Mouse (Mus musculus): Measurements from ENCODE around the gene Il6st. TPM values are rescaled to one million over a fixed set of nuclear protein-coding genes. Genes with fewer than 3 reads are reported as not detected.
A peak's percentile ranks its signal among the peaks of the same experiment; 100 is the strongest.
"Not testable (repeated sequence)": the region's sequence is repeated elsewhere in the genome, so short reads cannot be mapped to it uniquely, and the experiment has no call there.

Il6st gene
- total RNA-seq (2021) = 100 to 1,000 TPM; 171 to 183 TPM
- long read RNA-seq, experiment 1, full-length matches to known transcripts = 88 of 117 reads
- long read RNA-seq, experiment 1, partial matches to known transcripts = 13 of 117 reads
- long read RNA-seq, experiment 1, other reads (novel, unspliced or antisense) = 16 of 117 reads
- long read RNA-seq, experiment 2, full-length matches to known transcripts = 77 of 98 reads
- long read RNA-seq, experiment 2, partial matches to known transcripts = 8 of 98 reads
- long read RNA-seq, experiment 2, other reads (novel, unspliced or antisense) = 13 of 98 reads

DNA sequence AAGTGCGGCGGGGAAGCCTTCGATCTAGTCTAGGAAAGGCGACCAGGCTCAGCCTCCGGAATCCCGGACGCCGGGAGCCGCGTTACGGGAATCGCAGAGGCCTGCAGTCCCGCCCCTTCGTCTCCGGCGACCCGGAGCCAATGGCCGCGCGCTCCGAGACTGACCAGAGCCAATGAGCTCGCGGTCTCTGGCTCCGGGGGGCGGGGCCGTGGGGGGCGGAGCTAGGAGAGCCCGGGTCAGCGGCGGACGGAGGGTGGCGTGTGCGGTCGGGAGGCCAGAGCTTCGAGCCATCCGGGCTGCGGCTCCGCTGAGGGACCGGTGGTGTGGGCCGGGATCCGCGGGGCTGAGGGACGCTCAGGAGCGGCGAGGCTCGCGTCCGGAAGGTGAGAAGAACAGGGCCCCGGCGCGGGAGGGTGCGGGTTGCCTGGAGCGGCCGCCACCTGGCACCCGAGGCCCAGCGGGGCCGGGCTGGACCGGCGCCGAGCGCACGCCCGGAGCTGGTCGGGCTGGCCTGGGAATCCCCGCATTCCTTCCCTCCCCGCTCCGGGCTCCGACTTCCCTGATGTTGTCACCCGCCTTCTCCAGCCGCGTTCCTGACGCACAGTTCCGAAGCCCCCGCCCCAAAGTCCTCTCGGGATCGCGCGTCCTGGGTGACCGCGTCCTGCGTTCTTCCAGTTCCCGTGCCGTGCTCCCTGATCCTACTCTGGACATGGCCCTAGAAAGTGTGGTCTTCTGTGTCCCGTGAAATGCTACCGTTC is at the start of gene Il6st:
Il6st (plus strand) TSS at position 203 of the 758 bp plus-strand sequence.
- TF ChIP-seq CTCF (IDR thresholded peaks at IDR 0.05) = no peak
- Histone ChIP-seq H3K27ac (peak within 1 kb of the TSS; percentile 99), H3K4me3 (peak within 1 kb of the TSS; percentile 94)
- peak; percentile 100 for DNase-seq
- intact Hi-C loops (cut with DNase I) = loop anchor here (5.0 kb wide), 1 partner anchor 152 kb away; no protein-coding TSS in a partner anchor

DNA sequence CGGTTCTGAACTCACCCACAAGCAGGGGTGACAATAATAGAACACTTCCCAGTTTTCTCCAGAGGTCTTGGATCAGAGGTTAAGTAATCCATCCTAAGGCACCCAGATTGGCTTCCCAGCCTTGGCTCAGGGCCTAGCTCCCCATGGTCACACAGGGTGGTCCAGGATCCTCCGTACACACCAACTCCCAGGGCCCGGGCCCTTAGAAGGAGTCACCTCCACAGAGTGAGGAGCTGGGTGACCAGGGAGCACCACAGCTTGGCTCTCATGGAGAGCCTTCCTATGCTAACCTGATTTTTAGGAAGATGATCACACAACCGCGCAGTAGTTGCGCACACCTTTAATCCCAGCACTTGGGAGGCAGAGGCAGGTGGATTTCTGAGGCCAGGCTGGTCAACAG is 48.0 kb upstream of the Il6st start:
- intact Hi-C loops (cut with DNase I) = no loop called here
- TF ChIP-seq CTCF (IDR thresholded peaks at IDR 0.05) = no peak
- DNase-seq = no peak
- Histone ChIP-seq H3K27ac (peak overlapping the region; percentile 73), H3K4me3 (no peak overlapping the region)

DNA sequence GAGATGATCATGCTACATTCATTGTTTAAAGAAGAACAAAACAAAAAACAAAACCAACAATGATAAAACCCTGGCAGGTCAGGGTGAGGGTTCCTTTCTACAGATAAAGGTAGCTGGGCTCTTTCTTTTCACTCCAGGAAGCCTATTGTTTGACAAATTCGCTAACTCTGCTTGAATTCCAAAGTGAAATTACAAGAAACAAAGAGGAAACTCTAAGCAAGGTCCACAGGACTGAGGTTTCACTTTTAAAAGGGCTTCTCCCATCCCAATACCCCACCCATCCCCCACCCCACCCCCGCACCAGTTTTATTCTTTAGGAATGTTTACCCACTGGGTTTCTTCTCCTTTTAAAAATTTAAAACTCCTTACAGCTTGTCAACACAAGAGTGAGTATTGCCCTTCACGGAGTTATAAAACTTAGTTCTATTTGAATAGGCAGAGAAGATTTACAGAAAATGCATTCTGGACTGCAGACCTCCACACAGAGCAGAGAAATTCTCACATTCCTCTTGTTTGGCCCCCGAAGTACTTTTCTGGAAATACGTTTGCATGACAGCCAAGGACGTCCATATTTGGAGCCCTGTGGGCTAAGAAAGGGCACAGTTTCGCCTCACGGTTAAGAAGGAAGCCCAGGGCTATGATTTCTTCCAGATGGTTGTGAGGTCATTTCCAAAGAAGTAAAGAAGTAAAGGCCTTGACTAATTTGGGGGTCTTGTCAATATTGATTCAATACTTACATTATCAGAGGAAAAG is 47.3 kb upstream of the Il6st start:
- Histone ChIP-seq H3K4me3 (peak overlapping the region; percentile 37), H3K27ac (peak overlapping the region; percentile 73)
- no peak for TF ChIP-seq CTCF (IDR thresholded peaks at IDR 0.05)
- no peak for DNase-seq
- intact Hi-C loops (cut with DNase I) = no loop called here

DNA sequence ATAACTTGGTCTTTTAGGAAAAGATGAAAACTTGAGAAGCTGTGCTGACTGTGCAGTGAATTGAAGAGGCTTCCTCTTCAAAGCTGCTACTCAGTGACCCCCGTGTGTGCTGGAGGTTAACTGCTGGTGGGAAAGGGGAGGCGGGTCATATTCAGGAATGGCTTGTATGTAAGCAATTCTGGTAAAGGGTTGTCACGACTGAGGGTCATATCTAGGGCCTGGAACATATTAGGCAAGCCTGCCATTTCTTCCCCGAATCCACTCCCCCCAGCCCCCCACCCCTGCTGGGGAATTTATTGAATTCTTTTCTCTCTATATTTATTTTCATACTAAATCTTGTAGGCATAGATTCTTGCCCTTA is 46.7 kb upstream of the Il6st start:
- DNase-seq = no peak
- no peak overlapping the region for H3K4me3 ChIP-seq
- peak overlapping the region; percentile 73 for H3K27ac ChIP-seq
- TF ChIP-seq CTCF (IDR thresholded peaks at IDR 0.05) = no peak
- intact Hi-C loops (cut with DNase I) = no loop called here

DNA sequence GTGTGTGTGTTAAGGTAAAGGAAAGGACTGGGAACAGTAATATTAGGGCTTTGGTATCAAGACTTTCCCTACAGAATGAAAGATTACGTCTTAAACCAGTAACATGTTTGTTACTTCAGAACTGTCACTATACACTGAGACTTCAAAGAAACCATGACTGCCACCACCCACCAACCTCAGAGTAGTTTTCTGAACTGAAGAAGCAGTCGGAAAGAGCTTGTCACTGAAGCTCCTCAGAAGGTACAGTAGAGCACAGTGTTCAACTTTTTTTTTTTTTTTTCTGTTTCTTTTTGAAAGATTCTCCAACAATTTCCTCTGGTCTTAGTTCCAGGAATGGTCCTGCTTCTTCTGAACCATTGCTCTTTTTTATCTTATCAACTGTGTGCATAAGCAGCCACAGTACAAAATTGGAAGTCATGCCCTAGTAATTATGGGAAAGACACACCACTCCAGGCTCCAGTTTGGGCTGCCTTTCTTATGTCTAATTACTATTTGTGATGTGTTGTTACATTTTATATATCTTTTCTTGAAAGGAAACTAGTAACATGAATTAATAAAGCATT is 45.9 kb upstream of the Il6st start:
- Histone ChIP-seq H3K27ac (no peak overlapping the region), H3K4me3 (no peak overlapping the region)
- no peak for DNase-seq
- TF ChIP-seq CTCF (IDR thresholded peaks at IDR 0.05) = no peak
- intact Hi-C loops (cut with DNase I) = no loop called here

DNA sequence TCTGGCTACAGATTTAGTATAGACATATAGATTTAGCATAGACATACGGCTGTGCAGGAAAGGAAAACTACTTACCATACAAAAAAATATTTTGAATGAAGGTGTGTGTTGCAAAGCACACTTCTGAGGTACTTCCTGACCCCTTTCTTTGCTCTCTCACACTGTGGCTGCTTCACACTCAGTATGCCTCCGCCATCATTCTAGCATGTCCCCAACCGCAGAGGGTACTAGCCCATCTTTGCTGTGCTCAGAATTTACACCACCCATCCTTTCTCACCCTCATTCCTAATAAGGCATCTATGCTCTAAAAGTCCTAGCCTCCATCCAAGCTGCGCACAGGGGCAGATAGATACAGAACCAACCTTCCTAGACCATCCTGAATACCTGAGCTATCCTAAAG is 45.3 kb upstream of the Il6st start:
- Histone ChIP-seq H3K4me3 (no peak overlapping the region), H3K27ac (no peak overlapping the region)
- intact Hi-C loops (cut with DNase I) = no loop called here
- no peak for TF ChIP-seq CTCF (IDR thresholded peaks at IDR 0.05)
- DNase-seq = no peak

DNA sequence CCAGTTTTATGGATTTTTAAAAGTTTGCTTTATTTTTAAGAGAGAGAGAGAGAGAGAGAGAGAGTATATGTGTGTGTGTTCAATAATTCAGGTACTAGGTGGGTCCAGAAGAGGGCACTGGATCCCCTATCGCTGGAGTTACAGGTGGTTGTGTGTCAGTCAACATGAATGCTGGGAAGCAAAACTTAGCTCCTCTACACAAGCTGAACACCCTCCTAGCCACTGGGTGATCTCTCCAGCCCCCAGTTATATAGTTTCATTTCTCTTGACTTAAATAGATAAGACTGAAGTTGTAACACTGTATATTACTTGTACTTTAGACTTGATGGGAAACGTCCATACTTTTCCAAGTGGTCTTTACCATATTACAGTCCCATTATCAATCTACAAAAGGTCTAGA is 39.7 kb upstream of the Il6st start:
- Histone ChIP-seq H3K27ac (no peak overlapping the region), H3K4me3 (no peak overlapping the region)
- no peak for DNase-seq
- no peak for TF ChIP-seq CTCF (IDR thresholded peaks at IDR 0.05)
- intact Hi-C loops (cut with DNase I) = no loop called here

DNA sequence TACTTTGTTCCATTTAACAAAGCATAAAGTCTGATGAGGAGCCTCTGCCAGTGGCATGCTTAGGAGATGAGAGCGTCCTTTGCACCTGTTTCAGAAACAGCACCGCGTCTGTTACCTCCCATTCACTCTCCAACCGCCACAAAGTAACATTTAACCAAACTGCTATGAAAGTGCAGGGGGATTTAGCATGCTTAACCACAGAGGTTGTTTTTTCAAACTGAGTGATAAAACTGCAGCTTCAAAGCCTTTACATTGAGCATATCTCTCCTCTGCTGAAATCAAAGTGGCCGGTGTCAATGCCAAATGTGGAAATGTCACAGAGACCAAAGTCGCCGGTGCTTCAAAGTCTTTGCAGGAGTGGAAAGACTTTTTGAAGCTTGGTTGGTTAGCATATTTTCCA is 39.2 kb upstream of the Il6st start:
- Histone ChIP-seq H3K4me3 (no peak overlapping the region), H3K27ac (no peak overlapping the region)
- no peak for TF ChIP-seq CTCF (IDR thresholded peaks at IDR 0.05)
- intact Hi-C loops (cut with DNase I) = no loop called here
- DNase-seq = no peak

DNA sequence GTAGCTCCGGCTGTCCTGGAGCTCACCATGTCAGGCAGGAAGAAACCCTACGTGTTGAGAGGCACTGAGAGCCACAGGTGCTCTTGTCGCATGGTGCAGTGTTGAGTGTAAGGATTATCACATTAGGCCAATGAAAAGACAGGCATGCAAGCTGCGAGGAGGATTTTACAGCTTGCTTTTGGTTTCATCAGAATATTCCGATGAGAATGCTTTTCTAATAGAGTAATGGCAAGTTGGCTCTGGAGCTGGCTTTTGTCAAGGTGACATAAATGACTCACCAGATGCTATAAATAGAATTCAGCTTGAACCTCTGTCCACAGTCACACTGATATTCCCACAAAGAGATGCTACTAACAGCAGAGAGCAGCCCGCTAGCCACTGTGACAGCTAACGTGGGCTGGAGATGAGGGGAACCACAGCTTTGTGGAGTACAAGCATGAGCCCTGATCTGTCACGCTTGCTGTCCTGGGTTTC is 38.7 kb upstream of the Il6st start:
- Histone ChIP-seq H3K4me3 (no peak overlapping the region), H3K27ac (no peak overlapping the region)
- DNase-seq = no peak
- intact Hi-C loops (cut with DNase I) = no loop called here
- TF ChIP-seq CTCF (IDR thresholded peaks at IDR 0.05) = no peak

DNA sequence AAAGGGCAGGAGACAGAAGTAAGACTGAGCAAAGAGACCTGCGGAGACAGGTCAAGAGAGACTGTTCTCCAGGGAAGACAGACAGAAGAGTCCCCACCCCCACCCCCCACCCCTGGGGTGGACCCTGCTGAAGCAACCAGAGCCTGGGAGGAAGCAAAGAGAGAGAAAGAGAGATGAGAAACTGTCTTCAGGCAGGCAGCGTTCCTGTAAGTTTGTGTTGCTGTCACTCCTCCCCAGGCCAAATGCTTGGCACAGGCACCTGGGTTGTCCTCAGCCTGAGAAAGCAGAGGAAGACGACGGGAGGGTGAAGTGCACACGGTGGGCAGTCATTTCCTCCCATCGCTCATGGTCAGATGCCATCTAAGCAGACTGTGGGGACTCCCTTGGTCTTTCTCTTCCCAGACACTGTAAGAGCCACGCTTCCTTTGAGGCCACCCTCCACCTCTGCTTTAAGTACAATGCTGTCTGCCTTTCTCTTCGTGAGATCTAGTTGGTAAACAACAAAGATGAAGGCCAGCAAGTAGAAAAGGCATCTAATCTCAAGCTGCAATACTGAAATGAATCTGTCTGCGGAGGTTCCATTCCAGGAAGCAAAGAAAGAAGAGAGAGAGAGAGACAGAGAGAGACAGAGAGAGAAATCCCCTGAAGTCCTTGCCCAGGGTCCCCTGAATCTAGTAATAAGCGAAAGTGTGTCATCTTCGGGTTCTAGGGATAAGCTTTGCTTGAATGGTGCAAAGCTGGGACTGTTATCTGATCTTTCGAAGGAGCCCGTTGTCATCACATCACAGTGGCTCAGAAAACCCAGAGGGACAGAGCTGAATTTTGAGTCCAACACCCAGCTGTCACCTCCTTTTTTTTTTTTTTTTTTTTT is 37.4 kb upstream of the Il6st start:
- TF ChIP-seq CTCF (IDR thresholded peaks at IDR 0.05) = no peak
- H3K4me3 ChIP-seq = no peak overlapping the region
- intact Hi-C loops (cut with DNase I) = no loop called here
- no peak for DNase-seq
- no peak overlapping the region for H3K27ac ChIP-seq

DNA sequence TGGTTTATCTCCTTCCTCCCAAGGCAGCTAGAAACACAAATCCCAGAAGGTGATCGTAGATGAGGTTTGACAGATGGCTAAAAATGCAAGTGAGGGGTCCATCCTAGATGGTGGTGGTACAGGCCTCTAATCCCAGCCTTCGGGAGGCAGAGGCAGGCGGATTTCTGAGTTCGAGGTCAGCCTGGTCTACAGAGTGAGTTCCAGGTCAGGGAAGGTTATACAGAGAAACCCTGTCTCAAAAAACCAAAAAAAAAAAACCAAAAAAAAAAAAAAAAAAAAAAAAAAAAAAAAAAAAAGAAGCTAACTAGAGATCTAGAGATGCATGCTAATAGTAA is 36.8 kb upstream of the Il6st start:
- DNase-seq; H3K27ac ChIP-seq; intact Hi-C loops (cut with DNase I); H3K4me3 ChIP-seq: not testable (repeated sequence)

DNA sequence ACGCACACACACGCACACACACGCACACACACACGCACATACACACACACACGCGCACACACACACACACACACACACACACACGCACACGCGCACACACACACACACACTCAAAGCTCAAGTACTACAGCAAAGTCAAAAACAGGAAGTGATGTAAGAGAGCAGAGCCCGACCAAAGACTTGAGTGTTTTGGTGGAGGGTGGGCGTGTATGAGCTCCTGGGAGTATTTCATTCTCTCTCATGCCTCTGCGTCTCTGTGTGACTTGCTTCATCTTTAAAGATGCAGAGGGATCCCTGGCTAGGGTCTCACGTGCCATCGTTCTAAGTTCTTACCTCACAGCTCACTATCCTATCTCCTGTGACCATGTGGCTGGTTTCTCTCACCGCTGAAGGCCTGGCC is 36.3 kb upstream of the Il6st start:
- TF ChIP-seq CTCF (IDR thresholded peaks at IDR 0.05) = no peak
- Histone ChIP-seq H3K4me3 (no peak overlapping the region), H3K27ac (no peak overlapping the region)
- DNase-seq = no peak
- intact Hi-C loops (cut with DNase I) = no loop called here

All from gastrocnemius, adult 2 months (tissue).